Mouse (Mus musculus): Measurements from ENCODE around the gene Wipi2.

Wipi2 gene

DNA sequence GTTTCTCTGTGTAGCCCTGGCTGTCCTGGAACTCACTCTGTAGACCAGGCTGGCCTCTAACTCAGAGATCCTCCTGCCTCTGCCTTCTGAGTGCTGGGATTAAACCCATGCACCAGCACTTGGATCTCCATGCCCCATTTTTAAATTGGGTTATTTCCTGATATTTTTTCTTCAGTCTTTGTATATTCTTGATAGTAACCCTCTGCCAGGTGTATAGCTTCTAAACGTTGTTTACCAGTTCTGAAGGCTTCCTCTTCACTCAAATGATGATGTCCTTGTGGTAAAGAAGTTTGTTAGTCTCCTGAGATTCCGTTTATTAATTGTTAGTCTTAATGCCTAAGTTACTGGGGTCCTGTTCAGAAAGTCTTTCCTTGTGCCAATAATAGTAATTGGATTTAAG is at the start of gene Wipi2:
Wipi2 (plus strand) TSS at position 301 of the 400 bp plus-strand sequence.
- DNase-seq = no peak

DNA sequence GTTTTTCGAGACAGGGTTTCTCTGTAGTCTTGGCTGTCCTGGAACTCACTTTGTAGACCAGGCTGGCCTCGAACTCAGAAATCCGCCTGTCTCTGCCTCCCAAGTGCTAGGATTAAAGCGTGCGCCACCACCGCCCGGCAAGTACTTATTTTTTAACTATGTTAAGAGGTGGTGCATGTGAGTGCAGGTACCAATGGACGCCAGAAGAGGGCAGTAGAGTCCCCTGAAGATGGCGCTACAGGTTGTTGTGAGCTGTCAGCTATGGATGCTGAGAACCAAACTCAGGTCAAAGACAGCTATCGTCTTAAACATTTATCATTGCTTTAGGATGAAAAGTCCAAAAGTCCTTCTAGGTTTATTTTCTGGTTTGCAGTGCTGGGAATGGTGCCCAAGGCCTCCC is 49.3 kb upstream of the Wipi2 start:
- DNase-seq = no peak

DNA sequence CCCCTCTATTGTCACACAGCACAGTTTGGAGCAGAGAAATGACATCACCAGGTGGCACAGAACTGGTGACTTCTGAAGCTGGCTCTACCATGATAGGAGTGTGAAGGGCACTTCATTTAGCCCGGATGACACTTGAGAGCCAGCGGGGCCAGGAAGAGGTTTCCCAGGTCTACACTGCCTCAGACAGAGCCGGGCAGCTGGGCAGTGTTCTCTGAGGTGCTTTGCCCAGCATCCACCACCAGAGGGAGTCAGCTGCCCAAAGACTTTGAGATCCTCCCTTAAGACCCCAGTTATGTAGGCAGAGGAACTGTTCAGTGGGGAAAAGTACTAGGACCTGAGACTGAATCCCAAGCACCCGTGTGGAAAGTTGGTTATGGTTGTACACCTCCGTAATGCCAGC is 46.0 kb upstream of the Wipi2 start:
- peak; percentile 47 for DNase-seq

DNA sequence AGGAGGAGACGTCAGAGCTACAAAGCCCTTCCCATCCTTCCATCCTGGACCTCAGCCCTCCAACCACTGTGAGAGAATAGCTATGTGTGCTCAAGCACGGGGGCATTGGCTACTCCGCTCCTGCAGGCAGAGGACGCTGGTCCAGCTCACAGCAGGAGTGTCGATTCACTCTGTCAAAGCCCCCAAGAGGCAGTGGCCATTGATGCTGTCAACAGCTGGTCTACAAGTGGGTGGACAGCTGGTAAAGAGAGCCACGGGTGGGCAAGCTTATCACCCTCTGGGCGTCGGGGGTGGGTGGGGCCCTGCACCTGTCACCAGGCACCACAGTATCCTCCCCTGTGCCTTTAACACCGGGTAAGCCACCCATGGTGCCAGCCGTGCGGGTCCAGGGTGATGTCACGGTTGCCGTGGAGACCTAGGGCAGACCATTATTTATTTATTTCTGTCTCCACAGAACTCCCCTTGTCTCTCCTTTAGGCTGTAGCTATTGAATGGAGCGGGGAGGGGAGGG is 43.8 kb upstream of the Wipi2 start:
- DNase-seq = no peak

DNA sequence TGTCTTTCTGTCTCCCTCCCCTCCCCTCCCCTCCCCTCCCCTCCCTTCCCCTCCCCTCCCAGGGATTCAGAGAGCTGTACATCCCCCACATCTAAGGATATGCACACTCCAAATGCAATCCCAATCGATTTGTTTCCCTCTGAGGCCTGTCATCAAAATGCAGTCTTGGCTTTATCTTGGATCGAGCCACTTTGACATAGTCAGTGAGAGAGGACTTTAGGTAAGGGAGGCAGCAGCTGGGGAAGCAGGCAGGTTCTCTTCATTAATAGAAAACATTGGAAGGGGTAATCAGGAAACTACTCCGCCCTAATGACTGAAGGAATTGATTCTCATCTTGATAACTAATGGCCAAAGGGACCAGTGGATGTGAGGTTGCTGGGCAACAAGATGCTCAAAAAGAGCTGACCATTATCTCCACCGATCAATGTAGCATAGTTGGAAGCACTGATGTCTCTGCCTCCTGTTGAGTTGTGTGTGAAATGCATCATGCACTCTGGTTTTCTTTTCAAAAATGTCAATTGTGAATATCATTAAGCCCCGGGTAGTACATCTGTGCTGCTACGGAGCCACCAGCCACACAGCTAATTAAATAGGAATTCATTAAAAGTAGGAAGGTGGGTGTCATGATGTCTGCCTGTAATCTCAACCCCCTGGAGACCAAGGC is 36.4 kb upstream of the Wipi2 start:
- no peak for DNase-seq

DNA sequence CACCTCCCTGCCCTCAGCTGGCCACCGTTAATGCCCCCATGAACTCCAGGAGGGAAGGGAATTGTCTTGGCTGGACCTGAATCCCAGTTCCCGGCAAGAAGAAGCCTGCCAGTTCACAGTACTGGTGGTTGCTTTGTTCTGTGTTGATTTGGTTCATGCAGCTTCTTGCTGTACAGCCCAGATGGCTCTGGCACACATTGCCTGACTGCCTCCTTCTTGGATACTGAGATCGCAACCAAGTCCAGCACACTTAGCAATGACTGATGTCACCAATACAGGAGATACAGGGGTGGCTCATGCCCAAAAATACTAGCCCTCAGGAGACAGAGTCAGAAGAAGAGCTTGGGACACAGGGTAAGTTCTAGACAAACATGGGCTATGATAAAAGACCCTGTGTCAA is 31.8 kb upstream of the Wipi2 start:
- DNase-seq = no peak

DNA sequence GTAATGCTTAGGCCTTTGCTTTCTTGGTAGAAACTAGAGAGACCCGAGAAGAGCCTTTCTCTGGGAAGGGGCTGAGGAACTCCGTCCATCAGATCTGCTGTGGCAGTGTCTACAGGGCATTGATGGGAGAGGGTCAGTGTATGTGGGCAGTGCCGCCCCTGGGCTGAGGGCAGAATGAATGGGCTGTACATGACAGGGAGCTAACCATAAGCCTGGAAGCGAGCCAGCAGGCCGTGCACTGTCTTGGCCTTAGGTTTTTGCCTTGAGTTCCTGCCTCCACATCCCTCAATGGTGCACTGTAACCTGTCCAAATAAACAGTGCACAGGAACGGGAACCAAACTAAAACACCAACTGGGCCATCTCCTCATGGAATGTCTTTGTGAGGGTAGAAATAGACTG is 30.8 kb upstream of the Wipi2 start:
- DNase-seq = no peak

DNA sequence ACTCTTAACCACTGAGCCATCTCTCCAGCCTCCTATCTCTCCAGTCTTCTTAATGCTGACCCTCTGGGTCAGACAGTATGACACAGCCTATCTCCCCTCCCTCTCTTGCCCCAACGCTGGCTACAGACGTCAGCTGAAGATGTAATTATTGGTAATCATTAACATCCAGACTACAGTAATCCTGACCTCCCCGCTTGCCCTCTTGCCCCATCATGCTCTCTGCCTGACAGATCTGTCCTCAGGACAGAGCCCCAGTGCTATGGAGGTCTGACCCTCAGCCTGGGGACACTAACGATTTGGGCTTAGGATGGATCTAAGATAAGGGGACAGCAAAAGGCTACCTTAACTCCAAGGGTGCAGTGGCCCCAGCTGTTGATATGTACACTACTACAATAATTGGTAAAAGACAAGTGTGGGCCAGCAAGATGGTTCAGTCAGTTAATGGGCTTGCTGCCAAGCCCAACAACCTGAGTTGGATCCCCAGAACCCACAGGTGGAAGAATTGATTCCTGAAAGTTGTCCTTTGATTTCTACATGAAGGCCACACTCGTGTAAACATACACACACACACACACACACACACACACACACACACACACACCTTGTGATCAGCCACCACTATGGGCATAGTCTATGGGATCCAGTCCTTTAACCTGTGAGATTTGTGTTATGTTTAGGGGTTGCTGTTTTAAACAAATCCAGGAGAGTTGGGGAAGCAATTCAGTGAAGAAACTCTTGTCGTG is 29.7 kb upstream of the Wipi2 start:
- no peak for DNase-seq

DNA sequence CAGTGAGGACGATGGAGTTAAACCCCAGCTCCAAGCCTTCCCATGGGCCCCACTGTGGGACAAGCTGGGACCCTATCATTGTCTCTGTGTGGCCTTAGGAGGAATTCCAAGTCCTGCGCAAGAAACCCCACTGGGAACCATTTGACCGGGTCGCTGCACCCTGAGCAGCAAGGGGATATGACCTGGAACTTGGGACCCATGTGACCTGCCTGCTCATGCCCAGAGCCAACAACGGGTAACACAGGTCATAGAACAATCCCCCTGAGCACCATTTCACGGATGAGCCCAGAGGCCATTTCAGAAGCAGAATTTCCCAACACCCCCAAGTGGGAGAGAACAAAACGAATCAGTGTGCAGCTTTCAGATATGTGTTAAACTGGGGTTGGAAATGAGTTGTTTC is 23.1 kb upstream of the Wipi2 start:
- DNase-seq = no peak

DNA sequence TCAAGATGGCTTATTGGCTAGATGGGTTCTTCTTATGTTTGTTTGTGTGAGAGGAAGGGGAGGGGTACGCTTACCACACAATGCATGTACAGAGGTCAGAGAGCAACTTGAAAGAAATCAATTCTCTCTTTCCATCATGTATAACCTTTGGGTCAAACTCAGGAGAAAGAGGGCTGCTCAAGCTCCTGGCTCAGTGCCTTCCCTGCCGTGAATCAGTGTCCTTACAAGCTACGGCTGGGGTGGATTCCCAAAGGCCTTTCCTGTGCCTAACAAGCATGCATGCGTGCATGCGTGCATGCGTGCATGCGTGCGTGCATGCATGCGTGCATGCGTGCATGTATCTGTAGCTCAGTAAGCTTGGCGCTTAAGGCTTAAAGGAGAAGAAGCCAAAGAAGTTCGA is 22.2 kb upstream of the Wipi2 start:
- DNase-seq = no peak

DNA sequence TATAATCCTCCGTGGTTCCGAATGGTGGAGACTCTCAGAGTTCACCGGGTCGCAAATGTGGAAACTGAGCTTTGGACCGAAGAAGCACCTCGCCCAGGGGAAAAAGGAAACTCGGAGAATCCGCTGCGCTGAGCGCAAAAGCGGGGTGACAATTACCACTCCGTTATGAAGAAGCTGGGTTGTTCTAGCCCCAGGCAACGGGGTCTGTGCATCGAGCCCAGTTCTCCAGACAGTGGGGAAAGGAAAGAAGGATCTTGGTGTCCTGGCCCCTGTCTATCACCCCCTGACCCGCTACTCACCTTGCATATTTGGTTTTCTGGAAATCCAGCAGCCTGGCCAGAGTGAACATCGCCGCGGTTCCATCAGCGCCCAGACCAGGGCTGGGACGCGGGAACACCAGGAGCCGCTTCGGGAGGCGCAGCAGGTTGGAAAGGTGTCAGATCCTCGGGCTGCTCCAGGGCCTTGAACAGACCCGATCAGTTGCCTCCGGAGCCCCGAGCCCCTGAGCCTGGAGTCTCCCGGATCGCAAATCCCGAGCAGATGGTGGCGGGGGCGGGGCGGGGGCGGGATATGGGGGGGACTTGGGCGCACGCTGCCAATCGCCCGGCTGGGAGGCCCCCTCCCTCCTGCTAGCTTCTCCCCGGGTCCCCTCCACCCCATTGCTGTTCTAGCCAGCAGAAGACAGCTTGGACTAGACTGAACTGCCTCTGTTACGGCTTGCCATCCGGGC is 19.1 kb upstream of the Wipi2 start, which contains the start of gene Mmd2:
Mmd2 (minus strand) TSS at position 542 of the 730 bp plus-strand sequence.
- DNase-seq = no peak

DNA sequence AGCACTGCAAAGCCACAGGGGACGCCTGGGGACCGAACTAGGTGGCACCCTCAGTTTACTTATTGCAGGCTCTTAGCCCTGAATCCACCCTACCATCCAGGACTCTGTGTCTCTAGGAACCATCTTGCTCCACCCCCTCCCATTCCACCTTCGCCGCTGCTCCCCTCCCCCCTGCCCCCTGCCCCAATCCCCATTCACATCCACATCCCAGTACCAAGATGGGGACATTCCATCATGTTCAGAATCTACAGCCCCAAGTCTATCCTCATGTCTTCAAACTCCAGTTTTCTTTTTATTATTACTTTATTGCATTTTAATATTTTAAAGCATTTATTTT is 18.5 kb upstream of the Wipi2 start:
- no peak for DNase-seq

DNA sequence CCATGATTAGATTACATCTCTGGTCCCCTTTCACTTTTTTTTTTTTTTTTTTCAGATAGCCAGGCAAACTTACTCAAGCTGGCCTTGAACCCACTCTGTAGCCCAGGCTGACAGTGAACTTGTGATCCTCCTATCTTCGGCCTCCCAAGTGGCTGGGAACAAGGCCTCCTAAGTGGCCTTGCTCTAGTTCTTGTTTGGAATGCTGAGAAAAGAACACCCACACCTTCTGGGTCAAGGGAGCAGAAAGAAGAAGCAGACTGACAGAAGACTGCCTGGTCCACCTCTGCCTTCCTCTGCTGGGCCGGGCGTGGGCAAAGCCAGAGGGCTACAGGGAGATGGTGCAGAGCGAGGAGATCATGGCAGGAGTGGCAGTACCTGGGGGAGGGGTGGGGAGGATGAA is 17.1 kb upstream of the Wipi2 start:
- no peak for DNase-seq

DNA sequence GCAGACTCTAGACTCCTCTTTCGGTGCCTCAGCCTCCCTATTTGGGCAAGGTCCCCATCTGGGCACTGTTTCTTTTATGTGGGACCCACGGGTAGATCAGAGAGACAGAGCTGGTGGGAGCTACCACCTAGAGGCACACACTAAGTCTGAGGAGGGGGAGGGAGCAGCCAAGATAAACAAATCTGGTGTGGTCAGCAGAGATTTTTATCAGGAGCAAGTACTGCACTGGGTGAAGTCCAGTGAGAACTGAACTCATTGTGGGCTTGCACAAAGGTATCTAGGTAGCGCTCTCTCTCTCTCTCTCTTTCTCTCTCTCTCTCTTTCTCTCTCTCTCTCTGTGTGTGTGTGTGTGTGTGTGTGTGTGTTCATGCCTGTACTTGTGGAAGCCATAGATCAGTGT is 13.0 kb upstream of the Wipi2 start:
- DNase-seq = no peak

DNA sequence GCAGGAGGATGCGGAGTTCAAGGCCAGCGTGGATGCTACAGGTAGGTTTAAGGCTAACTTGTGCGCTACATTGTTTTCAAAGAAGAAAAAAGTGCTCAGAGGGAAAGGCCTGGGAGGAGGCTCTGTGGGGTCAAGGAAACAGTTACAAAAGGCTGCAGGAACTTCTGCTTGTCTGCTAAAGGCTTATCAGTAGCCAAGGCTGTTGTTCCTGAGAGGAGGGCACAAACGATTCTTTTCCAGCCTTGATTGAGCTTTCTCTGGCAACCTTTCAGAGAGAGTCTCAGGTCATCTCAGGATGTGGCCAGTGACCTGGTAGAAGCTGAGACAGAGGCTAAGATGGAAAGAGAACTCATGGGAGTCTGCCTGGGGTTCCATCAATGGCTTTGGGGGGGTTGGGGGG is 11.9 kb upstream of the Wipi2 start:
- no peak for DNase-seq

DNA sequence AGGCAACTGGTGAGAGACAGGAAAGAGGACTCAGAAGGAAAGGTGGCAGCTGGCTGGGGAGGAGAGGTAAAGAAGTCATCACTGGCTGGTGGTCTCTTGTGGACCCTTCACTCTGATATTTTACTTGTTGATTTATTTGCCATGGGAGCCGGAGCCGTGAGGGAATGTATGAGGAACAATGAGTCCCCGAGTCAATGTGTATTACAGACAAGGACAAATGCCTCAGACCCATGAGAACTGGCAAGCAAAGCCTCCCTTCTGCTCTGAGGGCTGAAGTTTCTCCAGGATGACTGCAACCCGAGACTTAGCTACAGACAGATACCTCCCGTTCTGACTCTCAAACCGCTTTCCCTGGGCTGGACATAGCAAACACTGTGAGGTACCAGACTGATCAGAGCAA is 11.2 kb upstream of the Wipi2 start:
- no peak for DNase-seq

DNA sequence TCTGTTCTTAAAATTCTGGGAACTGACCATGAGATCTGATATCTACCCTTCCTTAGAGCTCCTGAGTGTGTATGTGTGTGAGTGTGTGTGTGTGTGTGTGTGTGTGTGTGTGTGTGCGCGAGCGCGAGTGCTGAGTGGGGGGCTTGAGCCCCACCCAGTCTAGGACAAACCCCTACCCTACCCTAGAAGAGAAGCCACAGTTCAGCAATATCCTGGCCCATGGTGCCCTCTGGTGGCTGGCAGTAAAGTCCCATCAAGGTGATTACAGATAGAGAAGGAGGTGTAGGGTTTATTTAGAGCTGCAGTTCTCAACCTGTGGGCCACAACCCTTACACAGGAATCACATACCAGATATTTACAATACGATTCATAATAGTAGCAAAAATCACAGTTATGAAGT is 7.6 kb upstream of the Wipi2 start:
- peak; percentile 44 for DNase-seq

DNA sequence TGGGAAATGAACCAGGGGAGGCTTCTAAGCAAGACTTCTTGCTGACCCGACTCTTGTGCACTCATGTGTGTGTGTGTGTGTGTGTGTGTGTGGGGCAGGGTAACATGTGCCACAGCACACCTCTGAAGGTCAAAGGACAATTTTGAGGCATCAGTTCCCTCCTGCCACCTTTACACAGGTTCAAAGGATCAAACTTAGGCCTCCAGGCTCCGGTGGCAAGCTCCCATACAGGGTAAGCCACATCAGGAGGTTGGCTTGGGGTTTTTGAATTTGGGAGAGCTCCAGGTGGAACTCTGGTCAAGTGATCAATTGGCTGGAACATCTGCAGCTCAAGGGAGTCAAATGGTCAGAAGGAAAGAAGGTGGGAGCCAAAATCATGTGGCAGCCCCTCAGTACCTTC is 6.1 kb upstream of the Wipi2 start:
- no peak for DNase-seq

DNA sequence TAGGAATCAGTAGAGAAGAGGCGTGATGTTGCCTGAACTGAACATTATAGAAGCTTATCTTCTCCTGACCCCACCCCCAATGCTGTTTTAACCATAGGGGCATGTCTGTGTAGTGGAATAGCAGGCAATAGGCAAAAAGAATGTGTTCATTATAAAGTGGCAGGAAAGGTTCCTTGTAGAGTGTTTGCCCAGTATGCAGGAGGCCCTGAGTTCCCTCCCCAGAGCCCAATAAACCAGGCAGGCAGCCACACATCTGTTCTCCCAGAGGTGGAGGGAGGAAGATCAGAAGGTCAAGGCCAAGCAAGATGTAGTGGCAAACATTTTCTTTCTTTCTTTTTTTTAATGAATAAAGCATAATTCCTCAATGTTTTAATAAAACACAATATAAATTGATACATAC is 5.4 kb upstream of the Wipi2 start:
- DNase-seq = no peak

DNA sequence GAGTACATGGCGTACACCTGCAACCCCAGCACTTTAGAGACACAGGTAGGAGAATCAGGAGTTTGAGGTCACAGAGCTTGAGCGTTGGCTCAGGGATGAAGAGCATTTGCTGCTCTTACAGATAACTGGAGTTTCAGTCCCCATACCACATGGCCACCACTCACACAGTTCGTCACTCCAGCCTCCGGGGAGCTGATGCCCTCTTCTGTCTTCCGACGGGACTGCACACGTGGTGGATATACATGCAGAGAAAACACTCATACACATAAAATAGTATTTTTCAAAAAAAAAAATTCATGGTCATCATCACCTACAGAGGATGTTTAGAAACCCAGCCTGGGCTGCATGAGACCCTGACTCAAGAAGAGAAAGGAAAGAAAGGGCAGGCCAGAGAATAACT is 4.4 kb upstream of the Wipi2 start:
- DNase-seq = no peak

DNA sequence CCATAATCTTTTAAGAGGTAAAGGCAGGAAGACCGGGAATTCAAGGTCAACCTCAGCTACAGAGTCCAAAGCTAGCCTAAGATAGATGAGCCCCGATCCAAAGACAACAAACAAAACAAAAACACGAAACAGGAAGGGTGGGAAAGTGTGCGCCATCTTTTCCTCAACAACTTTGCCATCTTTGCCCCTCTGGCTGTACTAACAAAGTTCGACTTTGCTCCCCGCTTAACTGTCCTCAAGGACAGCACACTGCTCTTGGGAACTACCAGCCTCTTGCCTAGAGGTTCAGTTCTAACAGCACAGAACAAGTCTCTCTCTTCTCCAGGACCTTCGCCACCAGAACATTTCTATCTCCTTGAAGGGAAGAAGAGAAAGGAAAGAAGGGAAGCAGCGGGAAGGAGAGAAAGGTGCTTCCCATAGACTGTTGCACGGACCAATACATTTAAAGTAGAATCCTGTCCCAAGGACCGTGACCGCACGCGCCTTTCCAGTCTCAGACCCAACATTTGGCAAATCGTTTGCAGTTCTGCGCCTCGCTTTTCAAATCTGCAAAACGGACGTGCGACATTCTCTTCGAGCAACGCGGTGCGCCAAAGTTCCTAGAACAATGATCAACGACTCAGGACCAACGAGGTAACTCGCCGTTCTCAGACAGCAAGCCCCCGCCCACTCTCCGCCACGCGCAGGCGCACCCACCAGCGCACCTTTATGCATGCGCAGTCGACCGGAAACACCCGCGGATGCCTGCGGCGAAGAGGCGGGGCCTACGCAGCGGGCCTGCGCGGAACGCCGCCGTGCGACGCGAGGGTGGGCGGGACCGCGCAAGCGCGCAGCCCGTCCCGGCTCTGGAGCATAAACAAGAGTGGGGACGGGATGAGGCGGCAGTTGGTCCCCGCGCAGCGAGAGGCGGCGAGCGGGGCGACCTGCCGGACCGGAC is 1.5 kb downstream of the Wipi2 start:
- peak; percentile 98 for DNase-seq

DNA sequence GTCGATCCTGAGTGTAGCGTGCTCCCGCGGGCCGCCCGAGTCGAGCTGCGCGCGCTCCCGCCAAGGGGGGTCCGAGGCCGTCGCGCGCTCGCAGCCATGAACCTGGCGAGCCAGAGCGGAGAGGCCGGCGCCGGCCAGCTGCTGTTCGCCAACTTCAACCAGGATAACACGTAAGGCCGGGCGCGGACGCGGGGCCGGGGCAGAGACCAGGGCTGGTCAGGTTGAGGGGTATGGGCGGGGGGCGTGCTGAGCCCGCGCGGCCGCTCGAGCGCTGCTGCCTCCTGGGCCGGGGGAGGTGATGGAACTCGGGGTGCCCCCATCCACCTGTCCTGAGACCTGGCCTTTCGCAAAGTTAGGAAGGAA is 2.1 kb downstream of the Wipi2 start:
- no peak for DNase-seq

DNA sequence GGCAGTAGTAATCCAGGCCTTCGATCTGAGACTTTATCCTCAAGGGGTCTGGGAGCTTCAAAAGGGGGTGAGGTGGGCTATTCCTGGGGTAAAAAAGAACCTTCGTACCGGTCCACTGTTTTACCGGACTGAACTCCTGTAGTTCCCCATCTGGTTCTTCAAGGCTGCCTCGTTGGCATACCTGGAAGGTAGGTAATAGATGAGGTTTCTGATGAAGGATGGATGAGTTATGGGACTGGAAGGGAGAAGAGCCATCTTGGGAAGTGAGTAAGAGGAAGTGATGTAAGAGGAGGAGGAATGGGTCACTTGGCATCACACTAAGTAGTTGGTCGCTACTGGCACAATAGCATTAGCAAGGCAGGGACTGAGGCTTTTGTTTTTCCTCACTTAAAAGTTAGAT is 2.7 kb downstream of the Wipi2 start:
- DNase-seq = peak; percentile 50
